Mouse (Mus musculus) neural tube, embryonic 12.5 days (tissue): ENCODE results near the gene Smyd1. TPM values are rescaled to one million over a fixed set of nuclear protein-coding genes. Genes with fewer than 3 reads are reported as not detected.

ENCODE experiments used
- ATAC-seq: fragments of 200-750 bp; cut with Nextera tagmentation; 2 replicates; pipeline ENCODE4 v1.8.0; 2017; ENCODE audit warnings: low read depth, mild to moderate bottlenecking, moderate TSS enrichment, moderate library complexity; ENCODE audit not compliant: low FRiP score
- H3K27ac ChIP-seq: fragments of 300-500 bp; sonication (generic); 2 replicates; pipeline ENCODE4 v1.5.1; 2016
- H3K27me3 ChIP-seq: fragments of 300-500 bp; sonication (generic); replicated peaks from 2 replicates; pipeline ENCODE4 v1.6.1; 2016; ENCODE audit warnings: mild to moderate bottlenecking
- H3K36me3 ChIP-seq: fragments of 300-500 bp; sonication (generic); 2 replicates; pipeline ENCODE4 v1.6.1; 2016; ENCODE audit warnings: mild to moderate bottlenecking
- H3K4me1 ChIP-seq: fragments of 300-500 bp; sonication (generic); 2 replicates; pipeline ENCODE4 v1.6.1; 2016
- H3K4me2 ChIP-seq: fragments of 300-500 bp; sonication (generic); replicated peaks from 2 replicates; pipeline ENCODE4 v1.6.1; 2016; ENCODE audit warnings: mild to moderate bottlenecking
- H3K4me3 ChIP-seq: fragments of 300-500 bp; sonication (generic); 2 replicates; pipeline ENCODE4 v1.5.1; 2016
- H3K9ac ChIP-seq: fragments of 300-500 bp; sonication (generic); 2 replicates; pipeline ENCODE4 v1.6.1; 2016; ENCODE audit warnings: mild to moderate bottlenecking
- H3K9me3 ChIP-seq: fragments of 300-500 bp; sonication (generic); 2 replicates; pipeline ENCODE4 v1.6.1; 2016; ENCODE audit warnings: mild to moderate bottlenecking
- WGBS: fragments of 180-500 bp; shearing (Covaris S2); methylation state at CpG from one replicate; pipeline ENCODE4 v1.1.7; 2016; 5-methylcytosine and 5-hydroxymethylcytosine counted together
- polyA plus RNA-seq: library from polyadenylated mRNA; unstranded; fragments of >200 nt; fragmentation: Nextera tagmentation; extraction: Ambion mirVana; gene quantifications from 2 replicates; pipeline ENCODE4 v1.2.1, GENCODE M21; 2016

The Smyd1 gene
- polyA plus RNA-seq, 1 experiment from 2014 or later: 2.0 TPM

DNA sequence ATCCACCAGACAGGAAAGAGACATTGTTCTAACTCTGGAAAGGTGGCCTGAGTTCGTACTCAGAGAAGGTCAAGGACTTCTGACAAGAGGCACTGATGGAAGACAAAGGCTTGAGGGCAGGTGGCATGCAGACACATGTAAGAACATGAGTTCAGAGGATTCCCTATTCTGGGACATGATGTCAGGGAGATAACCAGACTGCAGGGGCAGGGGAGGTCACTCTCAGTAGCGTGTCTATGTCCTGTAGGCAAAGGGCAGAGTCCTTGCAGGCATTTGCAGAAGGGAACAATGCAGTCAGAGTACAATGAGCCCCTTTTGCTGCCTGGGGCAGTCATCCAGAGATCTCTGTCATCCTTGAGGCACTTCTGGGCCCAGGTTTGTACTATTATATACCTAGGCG, 72.4 kb downstream of the Smyd1 start:
- no peak for ATAC-seq
- Histone ChIP-seq H3K4me3 (no peak overlapping the region), H3K27me3 (no peaks in the 10 kb centered on the region)

DNA sequence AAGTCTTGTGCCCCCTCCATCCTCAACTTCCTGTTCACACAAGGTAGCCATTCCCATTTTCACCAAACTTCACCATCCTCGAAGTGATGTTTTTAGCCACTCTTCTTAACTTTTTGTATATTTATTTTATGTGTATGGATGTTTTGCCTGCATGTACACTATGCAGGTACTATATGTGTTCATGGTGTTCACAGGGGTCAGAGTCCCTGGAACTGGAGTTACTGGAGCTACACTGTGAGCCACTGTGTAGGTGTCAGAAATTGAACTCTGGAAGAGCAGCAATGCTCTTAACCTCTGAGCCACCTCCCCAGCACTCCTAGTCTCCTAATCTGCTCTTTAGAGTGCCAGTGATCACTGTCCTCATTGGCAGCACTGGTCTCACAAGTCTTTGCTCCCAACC, 73.6 kb downstream of the Smyd1 start:
- Histone ChIP-seq H3K9ac (no peak overlapping the region), H3K36me3 (no peaks in the 10 kb centered on the region), H3K4me3 (no peak overlapping the region)

More for the DNA sequence above, 72.4 kb downstream of the Smyd1 start:
- Histone ChIP-seq H3K9me3 (no peaks in the 10 kb centered on the region), H3K4me1 (no peaks in the 10 kb centered on the region), H3K27ac (no peak overlapping the region), H3K4me2 (no peak overlapping the region), H3K36me3 (no peaks in the 10 kb centered on the region), H3K9ac (no peak overlapping the region)
- 74% methylated on average over 3 of the region's 3 CpGs for WGBS

DNA sequence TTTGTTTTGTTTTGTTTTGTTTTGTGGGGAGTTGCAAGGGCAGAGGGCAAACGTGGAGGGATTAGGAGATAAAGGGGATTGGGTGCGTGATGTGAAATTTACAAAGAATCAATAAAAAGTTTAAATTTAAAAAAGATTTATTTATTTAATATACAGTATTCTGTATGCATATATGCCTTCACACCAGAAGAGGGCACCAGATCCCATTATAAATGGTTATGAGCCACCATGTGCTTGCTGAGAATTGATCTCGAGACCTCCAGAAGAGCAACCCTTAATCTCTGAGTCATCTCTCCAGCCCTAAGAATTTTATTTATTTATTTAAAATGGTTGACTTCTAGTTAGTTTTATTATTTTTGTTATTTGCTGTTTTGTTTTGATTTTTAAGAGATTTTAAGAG, 78.8 kb downstream of the Smyd1 start:
- no peaks in the 10 kb centered on the region for H3K9me3 ChIP-seq

More for the DNA sequence above, 73.6 kb downstream of the Smyd1 start:
- no peaks in the 10 kb centered on the region for H3K27me3 ChIP-seq
- H3K9me3 ChIP-seq: no peaks in the 10 kb centered on the region
- WGBS: 98% methylated on average over 1 of the region's 1 CpGs
- no peak overlapping the region for H3K4me2 ChIP-seq
- H3K4me1 ChIP-seq: no peaks in the 10 kb centered on the region
- no peak overlapping the region for H3K27ac ChIP-seq
- no peak for ATAC-seq

DNA sequence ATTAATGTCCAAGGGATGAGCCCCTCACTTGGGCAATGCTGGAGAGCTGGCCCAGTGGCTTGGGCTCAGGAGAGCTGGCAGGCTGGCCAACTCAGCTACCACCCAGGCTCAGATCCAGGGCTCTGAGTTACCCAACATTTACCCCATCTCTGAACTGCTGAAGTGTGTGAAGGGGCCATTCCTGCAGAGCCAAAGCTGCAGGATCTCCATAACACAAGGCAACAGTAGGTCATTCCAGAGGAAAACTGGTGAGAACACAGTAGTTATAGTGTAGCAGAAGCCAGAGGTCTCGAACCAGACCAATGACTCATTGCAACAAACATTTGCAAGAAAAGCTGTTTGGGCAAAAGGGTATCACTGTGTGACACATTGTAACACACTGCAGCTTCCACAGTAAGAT, 79.2 kb downstream of the Smyd1 start:
- 88% methylated on average over 1 of the region's 1 CpGs for WGBS
- no peak overlapping the region for H3K9ac ChIP-seq
- no peaks in the 10 kb centered on the region for H3K27me3 ChIP-seq
- no peaks in the 10 kb centered on the region for H3K9me3 ChIP-seq
- no peaks in the 10 kb centered on the region for H3K36me3 ChIP-seq
- no peaks in the 10 kb centered on the region for H3K4me1 ChIP-seq
- H3K4me3 ChIP-seq: no peak overlapping the region
- no peak for ATAC-seq
- H3K4me2 ChIP-seq: no peak overlapping the region
- H3K27ac ChIP-seq: no peak overlapping the region

More for the DNA sequence above, 78.8 kb downstream of the Smyd1 start:
- Histone ChIP-seq H3K9ac (no peak overlapping the region), H3K4me3 (no peak overlapping the region), H3K4me2 (no peak overlapping the region), H3K27me3 (no peaks in the 10 kb centered on the region), H3K36me3 (no peaks in the 10 kb centered on the region), H3K4me1 (no peaks in the 10 kb centered on the region), H3K27ac (no peak overlapping the region)
- ATAC-seq: no peak
- WGBS: 88% methylated on average over 3 of the region's 3 CpGs

DNA sequence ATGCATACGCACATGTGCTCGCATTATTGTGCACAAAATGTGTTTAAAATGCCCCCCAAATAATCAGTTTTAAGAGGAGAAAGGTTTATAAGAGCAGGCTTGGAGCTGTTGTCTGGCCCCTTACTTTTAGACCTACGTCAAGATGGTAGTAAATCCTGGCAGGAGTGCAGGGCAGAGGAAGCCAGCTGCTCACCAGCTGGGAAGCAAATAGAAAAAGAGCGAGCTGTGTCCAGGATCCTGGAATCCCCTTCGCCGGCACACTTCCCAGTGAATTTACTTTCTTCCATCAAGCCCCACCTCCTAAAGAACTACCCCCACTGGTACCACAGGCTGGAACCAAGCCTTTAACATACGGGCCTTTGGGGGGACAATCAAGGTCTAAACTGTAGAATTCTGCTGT, 81.2 kb downstream of the Smyd1 start:
- Histone ChIP-seq H3K27ac (no peak overlapping the region), H3K9ac (no peak overlapping the region), H3K9me3 (no peaks in the 10 kb centered on the region), H3K4me1 (no peaks in the 10 kb centered on the region), H3K4me2 (no peak overlapping the region), H3K27me3 (no peaks in the 10 kb centered on the region), H3K36me3 (no peaks in the 10 kb centered on the region), H3K4me3 (no peak overlapping the region)
- WGBS: 83% methylated on average over 7 of the region's 7 CpGs
- ATAC-seq: no peak

DNA sequence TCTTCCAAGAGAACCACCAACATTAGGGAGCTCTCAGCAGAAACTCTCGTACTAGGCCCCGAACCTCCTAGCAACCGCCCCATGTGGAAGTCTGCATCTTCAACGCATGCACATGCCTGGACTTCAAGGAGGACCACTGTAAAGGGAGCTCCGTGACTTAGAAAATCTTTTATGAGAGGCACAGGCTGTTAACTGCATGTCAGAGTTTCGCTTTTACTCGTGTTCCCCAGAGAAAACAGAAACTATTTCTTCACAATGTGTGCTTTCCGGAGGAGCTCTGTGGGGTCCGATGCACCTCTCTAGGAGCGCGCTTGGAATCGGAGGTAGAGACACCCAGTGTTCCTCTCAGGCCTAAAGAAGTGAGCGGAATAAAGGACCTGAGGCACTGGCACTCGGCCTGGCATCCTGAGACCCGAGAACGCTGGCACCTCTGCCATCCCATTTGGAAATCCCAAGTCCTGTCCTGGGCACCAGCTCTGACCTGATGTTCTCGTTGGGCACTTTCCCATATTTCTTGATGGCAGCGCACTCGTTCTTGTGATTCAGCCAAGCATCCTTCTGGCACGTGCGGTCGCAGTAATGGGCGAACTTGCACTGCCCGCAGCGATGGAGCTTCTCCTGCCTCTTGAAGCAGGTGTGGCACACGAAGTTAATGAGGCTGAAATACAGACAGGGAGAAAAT, 82.8 kb downstream of the Smyd1 start:
- Histone ChIP-seq H3K4me1 (no peaks in the 10 kb centered on the region), H3K27ac (no peak overlapping the region), H3K27me3 (no peaks in the 10 kb centered on the region), H3K4me3 (no peak overlapping the region), H3K9me3 (no peaks in the 10 kb centered on the region), H3K4me2 (no peak overlapping the region), H3K36me3 (no peaks in the 10 kb centered on the region), H3K9ac (no peak overlapping the region)
- no peak for ATAC-seq
- 92% methylated on average over 26 of the region's 26 CpGs for WGBS

DNA sequence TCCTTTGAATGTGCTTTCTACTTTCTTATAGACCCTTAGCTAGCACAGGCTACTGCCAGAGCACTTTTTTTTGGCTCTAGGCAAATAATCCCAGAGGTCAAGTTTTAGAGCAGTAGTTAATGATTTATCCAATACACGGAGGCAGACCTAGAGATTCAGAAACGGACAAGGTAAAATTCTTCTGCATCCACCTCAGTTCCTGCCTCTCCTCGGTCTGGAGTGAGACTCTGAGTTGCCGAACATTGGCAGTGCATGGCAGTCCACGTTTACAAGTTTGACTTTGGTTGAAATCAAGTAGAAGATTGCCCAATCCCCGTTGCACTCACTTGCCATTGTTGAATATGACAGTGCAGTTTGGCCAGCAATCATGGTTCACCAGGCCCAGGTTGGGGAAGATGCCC, 85.0 kb downstream of the Smyd1 start:
- no peak overlapping the region for H3K9ac ChIP-seq
- no peak overlapping the region for H3K4me3 ChIP-seq
- no peaks in the 10 kb centered on the region for H3K4me1 ChIP-seq
- WGBS: 84% methylated on average over 6 of the region's 6 CpGs
- no peaks in the 10 kb centered on the region for H3K36me3 ChIP-seq
- H3K4me2 ChIP-seq: no peak overlapping the region
- H3K27ac ChIP-seq: no peak overlapping the region
- H3K27me3 ChIP-seq: no peaks in the 10 kb centered on the region
- ATAC-seq: no peak
- no peaks in the 10 kb centered on the region for H3K9me3 ChIP-seq

DNA sequence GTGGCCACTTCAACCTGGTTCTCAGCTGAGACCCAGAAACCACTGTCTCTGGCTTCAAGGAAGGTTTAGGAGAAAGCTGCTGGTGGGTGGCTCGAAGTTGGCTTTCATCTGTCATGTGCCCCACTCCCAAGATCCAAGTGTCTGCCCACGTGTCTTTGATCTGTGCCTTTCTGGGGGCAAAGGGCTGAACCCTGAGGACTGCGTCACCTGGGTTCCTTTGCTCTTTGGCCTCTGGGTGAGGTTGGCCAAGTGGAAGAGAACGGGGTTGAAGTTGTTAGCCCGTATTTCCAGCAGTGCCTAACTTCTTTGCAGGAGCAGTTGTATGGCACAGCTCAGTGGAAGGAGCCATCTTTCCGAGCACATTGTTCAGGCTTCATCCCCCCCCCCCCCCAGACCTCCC, 85.5 kb downstream of the Smyd1 start:
- Histone ChIP-seq H3K27ac (no peak overlapping the region), H3K27me3 (no peaks in the 10 kb centered on the region), H3K9me3 (no peaks in the 10 kb centered on the region), H3K36me3 (no peaks in the 10 kb centered on the region), H3K4me1 (no peaks in the 10 kb centered on the region), H3K4me2 (no peak overlapping the region), H3K4me3 (no peak overlapping the region), H3K9ac (no peak overlapping the region)
- no peak for ATAC-seq
- WGBS: 82% methylated on average over 6 of the region's 6 CpGs

DNA sequence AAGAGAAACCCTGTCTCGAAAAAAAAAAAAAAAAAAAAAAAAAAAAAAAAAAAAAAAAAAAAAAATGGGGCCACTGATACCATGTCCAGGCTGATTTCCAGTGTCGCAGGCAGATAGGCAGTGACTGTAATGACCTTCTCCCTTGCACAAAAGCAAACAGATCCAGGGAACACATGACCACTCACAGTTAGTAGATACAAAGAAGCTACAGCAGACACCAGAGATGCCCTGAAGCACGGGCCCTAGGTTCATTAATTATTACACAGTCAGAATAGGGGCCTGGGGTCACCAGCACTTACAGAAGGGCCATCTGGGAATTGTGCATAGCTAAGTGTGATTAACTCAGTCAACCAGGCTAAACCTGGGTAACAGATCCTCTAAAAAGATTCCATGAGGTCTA, 86.1 kb downstream of the Smyd1 start:
- no peaks in the 10 kb centered on the region for H3K36me3 ChIP-seq
- no peak overlapping the region for H3K4me3 ChIP-seq
- 79% methylated on average over 3 of the region's 3 CpGs for WGBS
- H3K27me3 ChIP-seq: no peaks in the 10 kb centered on the region
- H3K4me1 ChIP-seq: no peaks in the 10 kb centered on the region
- ATAC-seq: no peak
- no peak overlapping the region for H3K4me2 ChIP-seq
- no peaks in the 10 kb centered on the region for H3K9me3 ChIP-seq
- no peak overlapping the region for H3K9ac ChIP-seq
- H3K27ac ChIP-seq: no peak overlapping the region

DNA sequence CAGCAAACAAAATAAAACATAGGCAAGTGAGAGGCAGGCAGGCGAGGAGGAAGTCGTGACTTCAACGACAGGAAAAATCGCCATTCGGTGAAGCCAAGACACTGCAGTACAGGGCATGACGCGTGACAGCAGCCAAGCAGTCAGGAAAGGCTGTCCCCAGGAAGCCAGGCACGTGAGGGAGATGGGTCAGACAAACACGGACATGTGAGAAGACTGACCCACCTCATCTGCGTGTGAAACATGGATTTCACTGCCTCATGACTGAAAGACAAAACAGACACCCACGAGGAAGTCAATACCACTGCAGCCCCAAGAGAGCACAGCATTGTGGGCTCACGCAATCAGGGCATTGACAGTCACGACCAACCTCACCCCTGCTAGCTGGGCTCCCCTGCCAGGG, 86.9 kb downstream of the Smyd1 start:
- Histone ChIP-seq H3K36me3 (no peaks in the 10 kb centered on the region), H3K4me3 (no peak overlapping the region), H3K27ac (no peak overlapping the region), H3K4me2 (no peak overlapping the region), H3K4me1 (no peaks in the 10 kb centered on the region), H3K9ac (no peak overlapping the region), H3K9me3 (no peaks in the 10 kb centered on the region), H3K27me3 (no peaks in the 10 kb centered on the region)
- no peak for ATAC-seq
- WGBS: 85% methylated on average over 13 of the region's 13 CpGs

DNA sequence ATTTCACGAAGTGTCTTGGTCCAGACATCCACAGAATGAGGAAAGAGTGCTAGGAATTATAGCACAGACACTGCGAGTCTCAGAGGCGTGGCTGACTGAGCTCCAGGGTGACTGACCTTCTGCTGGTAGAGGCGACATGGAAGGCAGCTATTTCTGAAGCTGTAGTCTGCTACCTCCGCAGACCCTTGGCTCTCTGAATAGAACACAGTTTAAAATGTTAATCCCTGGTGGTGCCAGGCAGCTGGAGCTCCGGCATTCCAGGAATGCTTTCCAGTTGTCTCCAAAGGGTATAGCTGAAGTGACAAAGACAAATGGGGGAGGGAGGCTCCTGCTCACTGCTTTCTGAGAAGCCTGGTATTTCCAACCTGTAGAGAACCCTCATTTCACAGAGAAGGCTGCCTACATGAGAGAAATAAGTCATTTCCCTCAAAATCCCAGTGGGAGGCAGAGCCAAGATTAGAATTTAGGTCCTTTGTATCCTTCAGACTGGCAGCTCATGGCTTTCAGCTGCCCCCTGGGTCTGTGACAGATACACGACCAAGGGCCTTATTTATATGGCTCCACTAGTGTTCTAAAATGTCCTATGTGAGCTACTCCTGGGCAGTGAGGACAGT, 94.8 kb downstream of the Smyd1 start:
- WGBS: 7% methylated on average over 7 of the region's 7 CpGs
- no peak overlapping the region for H3K9ac ChIP-seq
- peaks cover 8% of the 10 kb centered on the region for H3K4me1 ChIP-seq
- no peak overlapping the region for H3K4me3 ChIP-seq
- no peaks in the 10 kb centered on the region for H3K27me3 ChIP-seq
- no peak overlapping the region for H3K27ac ChIP-seq
- H3K4me2 ChIP-seq: no peak overlapping the region
- 0 out of 2 replicates have a peak, but pooled peaks have one; percentile 25 for ATAC-seq
- H3K36me3 ChIP-seq: no peaks in the 10 kb centered on the region
- H3K9me3 ChIP-seq: no peaks in the 10 kb centered on the region

DNA sequence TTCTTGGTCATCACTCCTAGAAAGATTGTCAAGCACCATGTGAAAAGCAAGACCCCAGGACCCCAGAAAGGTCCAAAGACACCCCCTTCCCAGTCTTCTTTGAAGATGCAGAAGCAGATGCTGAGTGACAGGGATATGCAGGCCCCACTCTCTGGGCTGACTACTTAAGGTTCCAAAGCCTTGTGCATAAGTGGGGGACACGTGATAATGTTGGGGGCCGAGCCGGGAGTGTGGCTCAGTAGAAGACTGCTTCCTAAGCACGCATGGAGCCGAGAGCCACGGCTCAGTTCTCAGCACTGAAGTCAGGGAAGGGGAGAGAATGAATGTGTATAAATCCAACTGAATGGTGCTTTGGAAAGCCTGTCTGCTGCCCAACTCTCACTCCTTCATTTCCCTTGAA, 95.5 kb downstream of the Smyd1 start:
- peaks cover 8% of the 10 kb centered on the region for H3K4me1 ChIP-seq
- H3K4me2 ChIP-seq: no peak overlapping the region
- H3K9ac ChIP-seq: no peak overlapping the region
- no peaks in the 10 kb centered on the region for H3K27me3 ChIP-seq
- no peak overlapping the region for H3K4me3 ChIP-seq
- no peaks in the 10 kb centered on the region for H3K9me3 ChIP-seq
- ATAC-seq: no peak
- H3K36me3 ChIP-seq: no peaks in the 10 kb centered on the region
- no peak overlapping the region for H3K27ac ChIP-seq
- WGBS: 46% methylated on average over 6 of the region's 6 CpGs
